ENCODE assay signal across 11 mouse cellular contexts in genomic region chr14:61242611-61243010, GRCm38 (mm10). TPM values are rescaled to one million over a fixed set of nuclear protein-coding genes. Genes with fewer than 3 reads are reported as not detected.
DNase-seq lines count a peak whose midpoint lies in the region; ATAC-seq and TF ChIP-seq lines count a peak whose summit lies in the region.
"Had no signal": no experiment of that assay in that cellular context is flagged by ENCODE, and none has a peak within 500 bp of the region (broad histone marks: within the 10 kb centered on the region; RNA-seq: fewer than 3 reads in every experiment).

No protein-coding gene starts in this region.

- no peaks in the 10 kb centered on the region for H3K36me3 ChIP-seq in embryonic facial prominence, embryonic 11.5 days (replicated peaks; ENCODE audit: control insufficient read depth, insufficient read depth, low read depth, low read length)
- no peaks in the 10 kb centered on the region for H3K36me3 ChIP-seq in embryonic facial prominence, embryonic 10.5 days (replicated peaks)
- no peaks in the 10 kb centered on the region for H3K36me3 ChIP-seq in lung, postnatal 0 days (ENCODE audit: insufficient read depth, low read length)
- H3K36me3 ChIP-seq: limb, embryonic 12.5 days had no signal

- no peak overlapping the region for H3K4me3 ChIP-seq in embryonic facial prominence, embryonic 11.5 days (ENCODE audit: low read depth, low read length)
- no peak overlapping the region for H3K4me3 ChIP-seq in embryonic facial prominence, embryonic 10.5 days
- no peak overlapping the region for H3K4me3 ChIP-seq in lung, postnatal 0 days (ENCODE audit: low read depth, low read length)
- H3K4me3 ChIP-seq: limb, embryonic 12.5 days; myocyte had no signal

- DNase-seq in embryonic facial prominence, embryonic 11.5 days (ENCODE audit: low spot score) = peak; percentile 54
- no peak for DNase-seq in embryonic facial prominence, embryonic 10.5 days (ENCODE audit: low spot score)
- peak; percentile 37 for DNase-seq in lung, postnatal 0 days (ENCODE audit: low spot score)
- no peak for DNase-seq in lung, postnatal 25 days (ENCODE audit: low spot score)
- DNase-seq in c-Kit-positive CD71-negative TER-119-negative erythroid progenitor cells, embryonic 14.5 days (ENCODE audit: low read depth) = peak; percentile 61
- peak; percentile 34 for DNase-seq in skeletal muscle tissue, adult 2 months (ENCODE audit: low read depth, low spot score)
- no peak for DNase-seq in urinary bladder, postnatal 25 days (ENCODE audit: low spot score)
- DNase-seq: cerebellum, adult 9-11 months had no signal

- TF ChIP-seq EP300 in lung, postnatal 0 days (IDR thresholded peaks at IDR 0.05) = no peak

- no peak overlapping the region for H3K4me2 ChIP-seq in embryonic facial prominence, embryonic 11.5 days (ENCODE audit: low read depth, low read length)
- no peak overlapping the region for H3K4me2 ChIP-seq in lung, postnatal 0 days (replicated peaks; ENCODE audit: low read depth, low read length)
- H3K4me2 ChIP-seq: limb, embryonic 12.5 days had no signal

- no peak overlapping the region for H3K9ac ChIP-seq in embryonic facial prominence, embryonic 11.5 days (replicated peaks; ENCODE audit: low read length)
- H3K9ac ChIP-seq in lung, postnatal 0 days (replicated peaks; ENCODE audit: low read depth) = no peak overlapping the region
- H3K9ac ChIP-seq: limb, embryonic 12.5 days had no signal

- peak; percentile 62 for TF ChIP-seq CTCF in lung, postnatal 0 days (IDR thresholded peaks at IDR 0.05)

- H3K27me3 ChIP-seq in embryonic facial prominence, embryonic 11.5 days (ENCODE audit: control insufficient read depth, insufficient read depth, low read length) = no peaks in the 10 kb centered on the region
- H3K27me3 ChIP-seq in embryonic facial prominence, embryonic 10.5 days (replicated peaks; ENCODE audit: low read depth, poor library complexity, severe bottlenecking) = no peaks in the 10 kb centered on the region
- H3K27me3 ChIP-seq in lung, postnatal 0 days (replicated peaks; ENCODE audit: insufficient read depth, low read length) = no peaks in the 10 kb centered on the region
- H3K27me3 ChIP-seq: limb, embryonic 12.5 days had no signal

- no peak for ATAC-seq in embryonic facial prominence, embryonic 11.5 days (replicated peaks; ENCODE audit: insufficient number of reproducible peaks, low FRiP score, low TSS enrichment, low read depth)
- no peak for ATAC-seq in lung, postnatal 0 days
- no peak for ATAC-seq in activated CD4-positive, CD25-positive, alpha-beta regulatory T cell, adult 4 months

- WGBS in embryonic facial prominence, embryonic 11.5 days = 39% methylated on average over 6 of the region's 6 CpGs
- WGBS in embryonic facial prominence, embryonic 10.5 days = 38% methylated on average over 6 of the region's 6 CpGs
- WGBS in lung, postnatal 0 days = 34% methylated on average over 6 of the region's 6 CpGs

- no peak overlapping the region for H3K27ac ChIP-seq in embryonic facial prominence, embryonic 11.5 days (replicated peaks; ENCODE audit: low read depth, low read length)
- H3K27ac ChIP-seq in embryonic facial prominence, embryonic 10.5 days (replicated peaks) = no peak overlapping the region
- no peak overlapping the region for H3K27ac ChIP-seq in lung, postnatal 0 days (ENCODE audit: low read length)
- H3K27ac ChIP-seq: limb, embryonic 12.5 days had no signal

- no peaks in the 10 kb centered on the region for H3K4me1 ChIP-seq in embryonic facial prominence, embryonic 11.5 days (ENCODE audit: control insufficient read depth, insufficient read depth, low read length)
- H3K4me1 ChIP-seq in embryonic facial prominence, embryonic 10.5 days = no peaks in the 10 kb centered on the region
- H3K4me1 ChIP-seq in lung, postnatal 0 days (ENCODE audit: insufficient read depth, low read depth, low read length) = no peaks in the 10 kb centered on the region
- H3K4me1 ChIP-seq: limb, embryonic 12.5 days had no signal

- H3K9me3 ChIP-seq in embryonic facial prominence, embryonic 11.5 days (replicated peaks; ENCODE audit: control insufficient read depth, low read length) = no peaks in the 10 kb centered on the region
- no peaks in the 10 kb centered on the region for H3K9me3 ChIP-seq in embryonic facial prominence, embryonic 10.5 days
- no peaks in the 10 kb centered on the region for H3K9me3 ChIP-seq in lung, postnatal 0 days (ENCODE audit: low read length)
- H3K9me3 ChIP-seq: limb, embryonic 12.5 days had no signal

RNA-seq across cellular contexts. Expression of gene Sgcg, which starts 15.7 kb away (rescaled TPM):
- 0.15 and 0.50 TPM in 2 replicates for polyA plus RNA-seq in embryonic facial prominence, embryonic 11.5 days (2014; fragmentation: Nextera tagmentation; extraction: Ambion mirVana)
- polyA plus RNA-seq in embryonic facial prominence, embryonic 10.5 days (2016; fragmentation: Nextera tagmentation; extraction: Ambion mirVana) = not detected in 2 replicates
- 4.2 and 6.1 TPM in 2 replicates for polyA plus RNA-seq in lung, postnatal 0 days (2015; fragmentation: Nextera tagmentation; extraction: Ambion mirVana)
- polyA plus RNA-seq in activated CD4-positive, CD25-positive, alpha-beta regulatory T cell, adult 4 months (2017; shearing (Covaris generic)) = not detected

Comparison
In these comparisons a context has a peak if more than half of its experiments do, and no peak if none do; other contexts are left out.
1. DNase-seq: peak in embryonic facial prominence, embryonic 11.5 days (single experiment), lung, postnatal 0 days (single experiment), c-Kit-positive CD71-negative TER-119-negative erythroid progenitor cells, embryonic 14.5 days (single experiment) and skeletal muscle tissue, adult 2 months (single experiment); none in embryonic facial prominence, embryonic 10.5 days (single experiment), lung, postnatal 25 days (single experiment) and urinary bladder, postnatal 25 days (single experiment).